Mouse (Mus musculus) lung, postnatal 0 days (tissue): ENCODE results near the gene Akap1. TPM values are rescaled to one million over a fixed set of nuclear protein-coding genes. Genes with fewer than 3 reads are reported as not detected.
A peak's percentile ranks its signal among the peaks of the same experiment; 100 is the strongest.

Experiments
- ATAC-seq: fragments of 200-750 bp; cut with Nextera tagmentation; 2 replicates; pipeline ENCODE4 v1.8.0; 2017; ENCODE audit warnings: moderate library complexity
- DNase-seq: peaks from one replicate; pipeline ENCODE4 v3.0.0-alpha.2; 2016; ENCODE audit warnings: low spot score
- H3K27ac ChIP-seq: fragments of 300-500 bp; sonication (generic); 2 replicates; pipeline ENCODE4 v1.5.1; 2014; ENCODE audit warnings: antibody characterized with exemption, mild to moderate bottlenecking, low read length, mixed read lengths
- H3K27me3 ChIP-seq: fragments of 300-500 bp; sonication (generic); replicated peaks from 2 replicates; pipeline ENCODE4 v1.6.1; 2014; ENCODE audit warnings: low read length, mixed read lengths; ENCODE audit not compliant: insufficient read depth
- H3K36me3 ChIP-seq: fragments of 300-500 bp; sonication (generic); 2 replicates; pipeline ENCODE4 v1.6.1; 2014; ENCODE audit warnings: low read length, mixed read lengths; ENCODE audit not compliant: insufficient read depth
- H3K4me1 ChIP-seq: fragments of 300-500 bp; sonication (generic); 2 replicates; pipeline ENCODE4 v1.6.1; 2014; ENCODE audit warnings: antibody characterized with exemption, low read depth, low read length, mixed read lengths; ENCODE audit not compliant: insufficient read depth
- H3K4me2 ChIP-seq: fragments of 300-500 bp; sonication (generic); replicated peaks from 2 replicates; pipeline ENCODE4 v1.6.1; 2014; ENCODE audit warnings: low read depth, mild to moderate bottlenecking, low read length, moderate library complexity, mixed read lengths
- H3K4me3 ChIP-seq: fragments of 300-500 bp; sonication (generic); 2 replicates; pipeline ENCODE4 v1.5.1; 2014; ENCODE audit warnings: low read depth, low read length
- H3K9ac ChIP-seq: fragments of 300-500 bp; sonication (generic); replicated peaks from 2 replicates; pipeline ENCODE4 v1.6.1; 2014; ENCODE audit warnings: low read depth, mild to moderate bottlenecking
- H3K9me3 ChIP-seq: fragments of 300-500 bp; sonication (generic); 2 replicates; pipeline ENCODE4 v1.6.1; 2016; ENCODE audit warnings: low read length, mixed read lengths
- CTCF ChIP-seq: IDR thresholded peaks from 2 replicates; pipeline ENCODE4 v1.5.1; 2016; ENCODE audit warnings: antibody characterized with exemption, mild to moderate bottlenecking
- EP300 ChIP-seq: IDR thresholded peaks from 2 replicates; pipeline ENCODE4 v1.6.1; 2016; ENCODE audit warnings: antibody characterized with exemption, mild to moderate bottlenecking, control low read depth
- WGBS: fragments of 180-500 bp; shearing (Covaris S2); extraction: QIAGEN DNeasy Blood & Tissue Kit; methylation state at CpG from one replicate; pipeline ENCODE4 v1.1.7; 2014; 5-methylcytosine and 5-hydroxymethylcytosine counted together
- polyA plus RNA-seq: library from polyadenylated mRNA; unstranded; fragments of >200 nt; fragmentation: Nextera tagmentation; extraction: Ambion mirVana; gene quantifications from 2 replicates; pipeline ENCODE4 v1.2.1, GENCODE M21; 2015

Akap1 gene
- polyA plus RNA-seq, 1 experiment from 2014 or later: 13.5 TPM

- H3K27me3 ChIP-seq: no peaks in the 10 kb centered on the region
- ATAC-seq (no peak), DNase-seq (no peak)
- no peak overlapping the region for H3K27ac ChIP-seq
- no peak for TF ChIP-seq CTCF
- TF ChIP-seq EP300: no peak
- H3K4me1 ChIP-seq: no peaks in the 10 kb centered on the region
- H3K4me2 ChIP-seq: no peak overlapping the region
- H3K36me3 ChIP-seq: no peaks in the 10 kb centered on the region
- no peak overlapping the region for H3K4me3 ChIP-seq
- 72% methylated on average over 5 of the region's 5 CpGs for WGBS
- no peaks in the 10 kb centered on the region for H3K9me3 ChIP-seq
- H3K9ac ChIP-seq: no peak overlapping the region
Observed at GRCm38 (mm10) chr11:88817061-88817460, 47.3 kb downstream of the Akap1 start.

GRCm38 (mm10) chr11:88803231-88804010, 61.0 kb downstream of the Akap1 start:
- TF ChIP-seq EP300 (no peak), CTCF (no peak)
- Histone ChIP-seq H3K9ac (no peak overlapping the region), H3K36me3 (no peaks in the 10 kb centered on the region)

GRCm38 (mm10) chr11:88796207-88796606, 68.2 kb downstream of the Akap1 start:
- Histone ChIP-seq H3K27me3 (no peaks in the 10 kb centered on the region), H3K9ac (no peak overlapping the region), H3K4me1 (no peaks in the 10 kb centered on the region), H3K36me3 (no peaks in the 10 kb centered on the region), H3K4me2 (no peak overlapping the region), H3K9me3 (no peaks in the 10 kb centered on the region), H3K27ac (no peak overlapping the region), H3K4me3 (no peak overlapping the region)
- TF ChIP-seq EP300 (no peak), CTCF (no peak)
- 81% methylated on average over 8 of the region's 8 CpGs for WGBS
- ATAC-seq (no peak), DNase-seq (no peak)

More at GRCm38 (mm10) chr11:88803231-88804010, 61.0 kb downstream of the Akap1 start:
- Histone ChIP-seq H3K4me3 (peak overlapping the region; percentile 3; the same call in 1 of the 2 replicates), H3K27me3 (no peaks in the 10 kb centered on the region), H3K4me2 (peak overlapping the region; percentile 46), H3K27ac (no peak overlapping the region), H3K9me3 (no peaks in the 10 kb centered on the region), H3K4me1 (no peaks in the 10 kb centered on the region)
- 35% methylated on average over 31 of the region's 31 CpGs for WGBS
- DNase-seq (no peak), ATAC-seq (no peak)

GRCm38 (mm10) chr11:88789893-88790292, 74.5 kb downstream of the Akap1 start:
- DNase-seq: no peak
- TF ChIP-seq CTCF (no peak), EP300 (no peak)
- WGBS: 77% methylated on average over 2 of the region's 2 CpGs

GRCm38 (mm10) chr11:88786816-88787215, 77.6 kb downstream of the Akap1 start:
- TF ChIP-seq EP300: no peak
- TF ChIP-seq CTCF: no peak
- H3K9me3 ChIP-seq: no peaks in the 10 kb centered on the region
- H3K27ac ChIP-seq: no peak overlapping the region
- H3K4me3 ChIP-seq: no peak overlapping the region
- 58% methylated on average over 7 of the region's 7 CpGs for WGBS
- H3K27me3 ChIP-seq: no peaks in the 10 kb centered on the region
- H3K4me2 ChIP-seq: no peak overlapping the region
- no peaks in the 10 kb centered on the region for H3K4me1 ChIP-seq
- ATAC-seq (0 out of 2 replicates have a peak, but pooled peaks have one; percentile 21), DNase-seq (peak; percentile 30)
- no peak overlapping the region for H3K9ac ChIP-seq
- H3K36me3 ChIP-seq: no peaks in the 10 kb centered on the region

More at GRCm38 (mm10) chr11:88789893-88790292, 74.5 kb downstream of the Akap1 start:
- ATAC-seq: no peak
- H3K4me2 ChIP-seq: no peak overlapping the region
- H3K9me3 ChIP-seq: no peaks in the 10 kb centered on the region
- no peak overlapping the region for H3K27ac ChIP-seq
- no peak overlapping the region for H3K9ac ChIP-seq
- no peak overlapping the region for H3K4me3 ChIP-seq
- H3K27me3 ChIP-seq: no peaks in the 10 kb centered on the region
- no peaks in the 10 kb centered on the region for H3K4me1 ChIP-seq
- no peaks in the 10 kb centered on the region for H3K36me3 ChIP-seq

GRCm38 (mm10) chr11:88783525-88783924, 80.9 kb downstream of the Akap1 start:
- ATAC-seq (no peak), DNase-seq (no peak)
- no peak overlapping the region for H3K4me3 ChIP-seq
- no peak overlapping the region for H3K9ac ChIP-seq
- H3K9me3 ChIP-seq: no peaks in the 10 kb centered on the region
- H3K27ac ChIP-seq: no peak overlapping the region
- no peak for TF ChIP-seq EP300
- no peak for TF ChIP-seq CTCF
- H3K4me1 ChIP-seq: no peaks in the 10 kb centered on the region
- no peaks in the 10 kb centered on the region for H3K36me3 ChIP-seq
- no peak overlapping the region for H3K4me2 ChIP-seq
- H3K27me3 ChIP-seq: no peaks in the 10 kb centered on the region
- WGBS: 65% methylated on average over 4 of the region's 4 CpGs
